Mouse (Mus musculus) mesoderm, embryonic 11.5 days (tissue): ENCODE results near the gene Lect2.
A peak's percentile ranks its signal among the peaks of the same experiment; 100 is the strongest.

Experiments
- DNase-seq: peaks from one replicate; pipeline ENCODE4 v3.0.0-alpha.2; 2012; ENCODE audit warnings: low read depth, low spot score

Lect2 gene

GRCm38 (mm10) chr13:56556701-56557100, 8.4 kb upstream of the Lect2 start:
- no peak for DNase-seq

- DNase-seq = peak; percentile 44
Measured at GRCm38 (mm10) chr13:56555957-56556356, 7.7 kb upstream of the Lect2 start.

GRCm38 (mm10) chr13:56554409-56554808, 6.1 kb upstream of the Lect2 start:
- peak; percentile 82 for DNase-seq

- no peak for DNase-seq
Measured at GRCm38 (mm10) chr13:56553923-56554322, 5.6 kb upstream of the Lect2 start.

- no peak for DNase-seq
Measured at GRCm38 (mm10) chr13:56551661-56552060, 3.4 kb upstream of the Lect2 start.

- DNase-seq = no peak
Measured at GRCm38 (mm10) chr13:56550574-56550973, 2.3 kb upstream of the Lect2 start.

- no peak for DNase-seq
Measured at GRCm38 (mm10) chr13:56549364-56549763, 1.1 kb upstream of the Lect2 start.

GRCm38 (mm10) chr13:56544956-56545355, 3.3 kb downstream of the Lect2 start:
- no peak for DNase-seq

GRCm38 (mm10) chr13:56543805-56544204, 4.5 kb downstream of the Lect2 start:
- DNase-seq = no peak

GRCm38 (mm10) chr13:56539846-56540245, 8.5 kb downstream of the Lect2 start:
- no peak for DNase-seq

- DNase-seq = no peak
Measured at GRCm38 (mm10) chr13:56537026-56537425, 11.3 kb downstream of the Lect2 start.

- DNase-seq = no peak
Measured at GRCm38 (mm10) chr13:56535570-56535969, 12.7 kb downstream of the Lect2 start.

GRCm38 (mm10) chr13:56534931-56535330, 13.4 kb downstream of the Lect2 start:
- no peak for DNase-seq

GRCm38 (mm10) chr13:56529685-56530084, 18.6 kb downstream of the Lect2 start:
- DNase-seq = no peak

GRCm38 (mm10) chr13:56529031-56529430, 19.3 kb downstream of the Lect2 start:
- DNase-seq = no peak

- no peak for DNase-seq
Measured at GRCm38 (mm10) chr13:56528281-56528680, 20.0 kb downstream of the Lect2 start.

GRCm38 (mm10) chr13:56527846-56528245, 20.5 kb downstream of the Lect2 start:
- DNase-seq = no peak

GRCm38 (mm10) chr13:56526871-56527270, 21.4 kb downstream of the Lect2 start:
- no peak for DNase-seq

- DNase-seq = no peak
Measured at GRCm38 (mm10) chr13:56522821-56523167, 25.5 kb downstream of the Lect2 start.

GRCm38 (mm10) chr13:56522081-56522820, 26.1 kb downstream of the Lect2 start, which contains the start of gene Fbxl21:
TSS of gene Fbxl21 (plus strand) at chr13:56522472.
- peak; percentile 90 for DNase-seq

- no peak for DNase-seq
Measured at GRCm38 (mm10) chr13:56516816-56517215, 31.5 kb downstream of the Lect2 start.

GRCm38 (mm10) chr13:56516311-56516710, 32.0 kb downstream of the Lect2 start:
- no peak for DNase-seq

- peak; percentile 10 for DNase-seq
Measured at GRCm38 (mm10) chr13:56513595-56513994, 34.7 kb downstream of the Lect2 start.

- DNase-seq = no peak
Measured at GRCm38 (mm10) chr13:56509796-56510195, 38.5 kb downstream of the Lect2 start.
